Mouse (Mus musculus) hindlimb bud, embryonic 11.5 days (tissue): ENCODE data around the gene Ikzf3.

ENCODE experiments used
- DNase-seq: peaks from one replicate; pipeline ENCODE4 v3.0.0-alpha.2; 2012; ENCODE audit warnings: low read depth, low spot score; ENCODE audit errors: extremely low spot score

Gene Ikzf3

DNA sequence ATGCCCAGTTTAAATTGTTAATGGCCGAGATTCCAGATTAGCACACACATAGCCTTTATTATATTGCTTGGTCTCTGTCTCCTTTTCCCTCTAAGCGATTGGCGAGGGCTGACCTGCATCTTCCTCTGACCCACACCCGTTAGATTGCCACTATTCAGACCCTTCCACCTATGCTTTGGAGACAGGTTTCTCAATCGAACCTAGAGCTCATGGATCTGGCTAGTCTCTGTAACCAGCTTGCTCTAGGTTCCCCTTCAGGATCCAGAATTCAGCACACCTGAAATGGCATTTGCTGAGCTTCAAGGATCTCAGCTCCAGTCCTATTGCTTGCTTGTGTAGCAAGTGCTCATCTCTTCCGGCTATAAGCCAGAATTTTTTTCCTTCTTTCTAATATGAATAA, 23.6 kb upstream of the Ikzf3 start:
- DNase-seq: no peak

GRCm38 (mm10) chr11:98568326-98568725, 22.5 kb upstream of the Ikzf3 start:
- DNase-seq: no peak

GRCm38 (mm10) chr11:98563921-98564414, 18.1 kb upstream of the Ikzf3 start:
- no peak for DNase-seq

DNA sequence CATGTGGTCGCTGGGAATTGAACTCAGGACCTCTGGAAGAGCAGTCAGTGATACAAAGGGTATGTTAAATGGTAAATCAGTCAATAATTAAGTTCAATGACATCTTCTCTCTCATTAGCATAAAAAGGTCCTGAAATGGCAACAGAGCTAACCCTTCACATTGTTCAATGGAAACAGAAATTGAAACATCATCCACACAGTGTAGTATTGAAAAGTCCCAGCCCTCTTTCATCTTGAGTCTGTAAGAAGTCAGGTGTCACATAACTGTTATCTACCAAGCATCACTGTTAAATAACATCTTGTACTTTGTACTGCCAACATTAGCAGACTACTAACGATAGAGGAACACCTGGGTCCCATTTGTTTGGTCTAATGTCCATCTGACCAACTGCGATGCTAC, 17.2 kb upstream of the Ikzf3 start:
- DNase-seq: no peak

- DNase-seq: no peak
Measured at GRCm38 (mm10) chr11:98560942-98561341, 15.1 kb upstream of the Ikzf3 start.

DNA sequence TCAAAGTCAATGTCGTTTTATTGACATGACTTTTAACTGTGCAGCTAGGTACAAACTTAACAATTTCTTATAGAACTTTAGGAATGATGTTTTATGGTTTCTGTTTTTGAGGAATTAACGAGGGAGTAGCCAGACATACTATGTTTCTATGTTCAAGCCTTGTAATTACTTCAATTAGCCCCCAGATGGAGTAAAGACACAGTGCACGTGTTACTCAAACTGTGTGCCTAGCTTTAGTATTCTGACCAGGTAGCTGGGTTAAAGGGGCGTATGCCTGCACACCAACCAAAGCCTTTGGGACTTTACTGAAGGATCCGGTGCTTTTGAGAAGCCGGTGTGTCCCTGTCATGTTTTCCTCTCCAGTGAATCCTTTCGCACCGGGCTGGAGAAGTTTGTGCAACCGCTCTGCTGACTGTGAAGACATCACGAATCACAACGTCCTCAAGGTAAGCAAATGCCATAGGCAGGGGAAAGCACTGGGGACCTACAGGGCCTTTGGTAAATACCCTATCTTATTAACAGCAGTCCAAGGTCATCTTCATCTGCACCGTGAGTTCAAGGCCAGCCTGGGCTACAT, 9.4 kb upstream of the Ikzf3 start:
- DNase-seq: no peak

DNA sequence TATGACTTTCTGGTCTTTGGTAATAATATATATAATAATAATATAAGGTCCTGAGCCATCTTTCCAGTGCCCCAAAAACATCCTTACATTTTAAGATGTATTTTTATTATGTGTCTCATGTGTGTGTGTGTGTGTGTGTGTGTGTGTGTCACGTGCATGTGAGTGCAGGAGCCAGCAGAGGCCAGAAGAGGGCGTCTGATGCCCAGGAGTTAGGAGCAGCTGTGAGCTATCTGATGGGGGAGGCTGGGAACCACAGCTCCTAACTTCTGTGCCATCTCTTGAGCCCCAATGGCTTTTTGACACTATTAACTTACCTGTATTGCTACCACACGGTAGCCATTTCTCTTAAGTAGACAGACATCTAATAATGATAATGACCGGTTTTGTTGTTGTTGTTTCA, 8.1 kb upstream of the Ikzf3 start:
- DNase-seq: no peak

DNA sequence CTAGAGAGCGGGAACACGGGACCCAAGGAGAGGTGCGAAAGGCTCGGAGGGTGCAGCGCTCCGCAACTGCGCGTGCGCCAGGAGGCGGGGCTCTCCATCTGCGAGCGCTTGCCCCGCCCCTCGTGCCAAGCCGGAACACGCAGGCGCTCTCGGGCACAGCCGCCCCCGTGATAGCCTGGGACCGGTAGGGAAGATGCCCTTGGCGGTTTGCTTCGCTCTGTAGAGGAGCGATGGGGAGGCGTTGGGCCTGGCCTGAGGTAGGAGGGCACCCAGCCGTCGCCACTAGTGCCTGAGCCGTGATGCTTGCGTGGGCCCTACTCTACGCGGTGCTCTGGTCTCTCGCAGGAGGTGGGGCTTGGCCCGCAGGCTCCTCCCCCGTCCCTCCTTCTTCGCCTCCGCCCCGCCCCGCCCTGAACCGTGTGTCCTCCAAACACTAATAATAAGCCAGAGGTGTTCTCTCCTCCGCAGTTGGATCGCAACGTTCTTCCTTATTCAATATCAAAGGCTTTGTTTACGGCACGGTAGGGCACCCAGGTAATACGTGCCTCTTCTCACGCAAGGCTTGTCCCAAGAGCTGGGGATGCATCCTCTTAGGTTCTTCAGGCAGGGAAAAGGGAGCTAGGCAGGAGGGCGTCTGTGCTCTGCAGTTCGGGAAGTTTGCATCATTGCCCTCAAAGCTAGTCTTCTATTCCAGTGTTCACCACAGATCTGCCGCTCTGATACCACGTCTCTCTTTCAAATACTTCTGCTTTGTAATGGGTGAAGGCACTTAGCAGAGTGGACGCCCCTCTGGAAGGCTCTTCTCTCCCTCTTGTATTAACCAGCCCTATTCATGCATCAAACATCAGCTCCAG, 5.4 kb upstream of the Ikzf3 start, which contains the start of gene Zpbp2:
Gene Zpbp2 (plus strand): TSS at position 123 of the 854 bp plus-strand sequence.
- DNase-seq: no peak

DNA sequence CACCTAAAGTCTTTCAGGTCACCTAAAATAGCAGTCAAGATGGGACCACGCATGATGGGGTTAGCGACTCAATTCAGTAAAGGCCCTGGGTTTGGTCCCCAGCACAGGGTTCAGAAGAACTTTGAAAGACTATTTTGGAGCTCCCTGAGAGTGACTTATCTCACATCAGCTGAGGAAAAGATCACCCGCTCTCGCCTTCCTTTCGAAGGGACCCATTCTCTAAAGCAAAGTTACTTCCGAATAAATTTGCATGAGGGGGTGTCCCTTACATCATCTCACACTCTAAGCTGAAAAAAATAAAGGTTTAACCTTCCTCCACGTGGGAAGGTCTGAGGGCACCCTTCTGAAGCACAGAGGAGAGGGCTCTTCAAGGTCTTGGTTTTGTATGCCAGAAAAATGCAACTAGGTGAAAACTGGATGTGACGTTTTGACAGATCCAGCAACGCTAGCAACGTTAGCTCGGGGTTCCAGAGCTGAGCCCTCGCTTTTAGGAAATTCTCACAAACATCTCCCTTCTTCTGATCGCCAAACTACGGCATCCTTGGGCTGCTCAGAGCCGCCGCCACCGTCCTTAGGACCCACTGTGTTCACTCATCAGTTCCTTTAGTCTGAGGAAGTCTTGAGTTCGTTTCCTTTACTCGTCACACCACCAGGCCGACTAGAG, 4.6 kb upstream of the Ikzf3 start:
- no peak for DNase-seq

GRCm38 (mm10) chr11:98549363-98549762, 3.5 kb upstream of the Ikzf3 start:
- DNase-seq: no peak

- DNase-seq: no peak
Measured at GRCm38 (mm10) chr11:98547308-98547693, 1.5 kb upstream of the Ikzf3 start.

- no peak for DNase-seq
Measured at GRCm38 (mm10) chr11:98546529-98547307, 887 bp upstream of the Ikzf3 start.

GRCm38 (mm10) chr11:98544890-98545677, 747 bp downstream of the Ikzf3 start:
- DNase-seq: no peak

DNA sequence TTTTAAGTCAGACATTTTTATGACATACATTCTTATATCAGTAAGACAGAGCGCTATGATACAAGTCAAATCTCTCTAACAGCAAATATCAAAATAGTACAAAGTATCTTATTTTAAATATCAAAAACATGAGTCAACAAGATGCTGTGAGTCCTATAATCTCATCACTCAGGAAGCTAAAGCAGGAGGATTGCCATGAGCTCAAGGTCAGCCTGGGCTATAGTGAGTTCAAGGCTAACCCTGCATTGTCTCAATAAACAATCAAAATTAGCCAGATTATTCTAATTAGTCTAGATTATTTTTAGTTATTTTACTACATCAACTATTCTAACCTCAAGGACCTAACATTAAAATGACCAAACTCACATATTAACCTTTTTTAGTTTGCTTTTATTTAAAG, 2.4 kb downstream of the Ikzf3 start:
- DNase-seq: no peak

DNA sequence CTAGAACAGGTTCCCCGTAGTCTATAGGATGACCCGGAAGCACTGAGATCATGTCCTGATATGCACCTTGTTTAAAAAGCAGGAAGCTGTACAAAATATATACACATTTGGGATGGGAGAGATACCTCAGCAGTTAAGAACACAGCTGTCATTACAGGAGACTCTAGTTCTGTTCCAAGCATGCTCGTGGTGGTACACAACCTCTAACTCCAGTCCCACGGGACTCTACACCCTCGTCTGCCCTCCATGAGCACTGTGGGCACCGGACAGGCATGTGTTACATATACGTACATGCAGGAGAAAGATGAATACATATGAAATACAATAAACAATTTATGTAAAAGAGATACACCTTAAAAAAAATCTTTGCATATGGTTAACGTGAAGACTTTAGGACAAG, 3.3 kb downstream of the Ikzf3 start:
- no peak for DNase-seq

DNA sequence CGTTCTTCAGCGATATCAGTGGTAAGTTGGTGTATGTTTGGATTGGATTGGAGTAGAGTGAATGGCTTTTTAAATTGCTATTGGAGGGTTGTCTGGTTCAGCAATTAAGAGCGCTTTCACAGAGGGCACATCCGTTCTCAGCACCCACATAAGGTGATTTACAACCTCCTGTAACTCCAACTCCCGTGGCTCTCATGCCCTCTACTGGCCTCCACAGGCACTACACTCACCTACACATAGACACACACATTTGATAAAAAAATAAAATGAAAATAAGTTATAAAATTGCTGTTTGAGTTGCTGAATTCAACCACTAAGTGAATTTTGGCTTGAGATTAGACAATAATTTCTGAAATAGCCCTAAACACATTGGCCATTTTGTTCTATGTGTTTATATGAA, 5.5 kb downstream of the Ikzf3 start:
- DNase-seq: no peak

GRCm38 (mm10) chr11:98537480-98538034, 8.3 kb downstream of the Ikzf3 start:
- no peak for DNase-seq

DNA sequence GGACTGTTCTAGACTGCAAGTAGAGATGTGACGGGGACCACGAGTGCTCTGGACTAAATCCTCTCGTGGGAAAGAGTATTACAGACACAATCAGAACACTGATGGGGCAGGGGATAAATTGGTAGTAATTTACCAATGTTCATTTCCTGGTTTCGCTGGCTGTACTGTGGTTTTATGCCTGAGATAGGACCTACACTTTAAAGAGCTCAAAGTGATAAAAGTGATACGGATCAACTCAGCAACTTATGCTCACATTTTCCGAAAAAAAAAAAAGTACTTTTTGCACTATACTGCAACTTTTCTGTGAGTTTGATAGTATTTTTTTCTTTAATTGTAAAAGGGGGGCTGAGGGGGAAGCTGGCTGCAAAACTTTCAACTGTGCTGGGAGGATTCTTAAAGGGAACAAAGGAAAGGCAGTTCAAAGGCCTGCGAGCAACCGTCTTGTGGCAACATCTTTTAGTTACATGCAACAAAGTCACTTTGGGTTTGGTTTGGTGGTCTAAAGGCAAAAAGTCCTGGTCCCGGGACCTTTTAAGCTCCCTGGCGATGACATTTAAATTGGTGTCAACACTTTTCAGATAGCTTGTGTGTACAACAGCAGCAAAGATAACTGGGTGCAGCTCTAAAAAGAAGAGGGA, 18.9 kb downstream of the Ikzf3 start:
- DNase-seq: no peak

- no peak for DNase-seq
Measured at GRCm38 (mm10) chr11:98525140-98525539, 20.7 kb downstream of the Ikzf3 start.

DNA sequence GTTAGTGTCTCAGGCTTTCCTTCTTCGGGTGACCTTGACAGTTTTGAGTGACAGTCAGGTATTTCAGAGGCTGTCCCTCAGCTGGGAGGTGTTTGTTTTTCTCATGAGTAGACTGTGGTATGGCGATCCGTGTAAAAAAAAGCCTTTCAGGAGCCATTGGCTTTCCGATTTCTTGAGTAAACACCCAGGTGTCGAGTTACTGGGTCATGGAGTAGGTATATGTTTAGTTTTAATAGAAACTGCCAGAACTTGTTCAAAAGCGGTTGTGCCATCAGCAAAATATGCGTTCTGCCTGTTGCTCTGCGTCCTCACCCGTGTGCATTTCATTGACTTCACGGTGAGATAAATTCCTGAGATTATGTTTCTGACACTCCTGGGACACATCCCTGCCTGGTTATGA, 25.4 kb downstream of the Ikzf3 start:
- no peak for DNase-seq
